Comparison of ENCODE assay signal across 8 mouse cellular contexts in genomic region chr11:4593849-4594607, GRCm38 (mm10). TPM values are rescaled to one million over a fixed set of nuclear protein-coding genes. Genes with fewer than 3 reads are reported as not detected.
A peak's percentile ranks its signal among the peaks of the same experiment; 100 is the strongest.
DNase-seq lines count a peak whose midpoint lies in the region; ATAC-seq and TF ChIP-seq lines count a peak whose summit lies in the region.

No protein-coding gene starts in this region.

- H3K4me1 ChIP-seq in brown adipose tissue, adult 24 weeks (ENCODE audit: control insufficient read depth, insufficient read depth, insufficient read length, low read length): peaks cover 11% of the 10 kb centered on the region
- peaks cover 11% of the 10 kb centered on the region for H3K4me1 ChIP-seq in heart, embryonic 11.5 days (ENCODE audit: control insufficient read depth, insufficient read depth, low read length)
- H3K4me1 ChIP-seq in kidney, embryonic 15.5 days: peaks cover 14% of the 10 kb centered on the region
- H3K4me1 ChIP-seq in lung, adult 2 months (ENCODE audit: control insufficient read depth, insufficient read depth, low read length): peaks cover 16% of the 10 kb centered on the region
- peaks cover 11% of the 10 kb centered on the region for H3K4me1 ChIP-seq in neural tube, embryonic 14.5 days (ENCODE audit: control insufficient read depth, insufficient read depth, low read length)

- peak; percentile 88 for ATAC-seq in heart, embryonic 11.5 days (replicated peaks; ENCODE audit: insufficient number of reproducible peaks, low FRiP score, low TSS enrichment)
- ATAC-seq in kidney, embryonic 15.5 days (replicated peaks; ENCODE audit: low FRiP score): peak; percentile 92
- ATAC-seq in neural tube, embryonic 14.5 days (ENCODE audit: low read depth): peak; percentile 91

- H3K9me3 ChIP-seq in heart, embryonic 11.5 days (replicated peaks; ENCODE audit: control insufficient read depth, low read length): no peaks in the 10 kb centered on the region
- H3K9me3 ChIP-seq in kidney, embryonic 15.5 days (replicated peaks): no peaks in the 10 kb centered on the region
- no peaks in the 10 kb centered on the region for H3K9me3 ChIP-seq in neural tube, embryonic 14.5 days (ENCODE audit: control insufficient read depth, low read length)

- no peaks in the 10 kb centered on the region for H3K27me3 ChIP-seq in heart, embryonic 11.5 days (ENCODE audit: control insufficient read depth, insufficient read depth, low read length)
- H3K27me3 ChIP-seq in kidney, embryonic 15.5 days: no peaks in the 10 kb centered on the region
- no peaks in the 10 kb centered on the region for H3K27me3 ChIP-seq in neural tube, embryonic 14.5 days (ENCODE audit: control insufficient read depth, insufficient read depth, low read length)

- H3K27ac ChIP-seq in brown adipose tissue, adult 24 weeks (replicated peaks; ENCODE audit: low read depth, low read length): peak overlapping the region; percentile 80
- H3K27ac ChIP-seq in heart, embryonic 11.5 days (ENCODE audit: low read depth, low read length): peak overlapping the region; percentile 91
- peak overlapping the region; percentile 94 for H3K27ac ChIP-seq in kidney, embryonic 15.5 days
- H3K27ac ChIP-seq in neural tube, embryonic 14.5 days (ENCODE audit: low read depth, low read length): peak overlapping the region; percentile 96

- WGBS in heart, embryonic 11.5 days (ENCODE audit: insufficient replicate concordance): under 1% methylated on average over 45 of the region's 45 CpGs
- under 1% methylated on average over 45 of the region's 45 CpGs for WGBS in kidney, embryonic 15.5 days
- 1% methylated on average over 43 of the region's 45 CpGs for WGBS in lung, adult 2 months
- 1% methylated on average over 43 of the region's 45 CpGs for WGBS in neural tube, embryonic 14.5 days

- TF ChIP-seq CTCF in lung, adult 2 months (IDR thresholded peaks at IDR 0.05; ENCODE audit: insufficient read depth, low read length): no peak

- no peak for TF ChIP-seq POLR2A in lung, adult 2 months (IDR thresholded peaks at IDR 0.05; ENCODE audit: borderline replicate concordance, extremely low read depth, low read depth, low read length)

- H3K9ac ChIP-seq in heart, embryonic 11.5 days (ENCODE audit: low read depth, low read length): peak overlapping the region; percentile 98
- H3K9ac ChIP-seq in kidney, embryonic 15.5 days: peak overlapping the region; percentile 98
- H3K9ac ChIP-seq in neural tube, embryonic 14.5 days (replicated peaks; ENCODE audit: low read depth, low read length): peak overlapping the region; percentile 97

- DNase-seq in thymus, postnatal 25 days: peak; percentile 55
- DNase-seq in thymus, postnatal 4 days: no peak
- DNase-seq in lung, adult 2 months: no peak
- DNase-seq in yolk sac, embryonic 10.5 days (ENCODE audit: low spot score): no peak

- H3K36me3 ChIP-seq in heart, embryonic 11.5 days (ENCODE audit: control insufficient read depth, insufficient read depth, low read length): no peaks in the 10 kb centered on the region
- H3K36me3 ChIP-seq in kidney, embryonic 15.5 days: 0 out of 2 replicates have a peak, but pooled peaks cover 2% of the 10 kb centered on the region
- H3K36me3 ChIP-seq in neural tube, embryonic 14.5 days (ENCODE audit: control insufficient read depth, insufficient read depth, low read length): no peaks in the 10 kb centered on the region

- peak overlapping the region; percentile 98 for H3K4me3 ChIP-seq in brown adipose tissue, adult 24 weeks (ENCODE audit: insufficient read depth, low read depth, low read length)
- H3K4me3 ChIP-seq in heart, embryonic 11.5 days (ENCODE audit: low read depth, low read length): peak overlapping the region; percentile 98
- peak overlapping the region; percentile 98 for H3K4me3 ChIP-seq in kidney, embryonic 15.5 days (replicated peaks)
- H3K4me3 ChIP-seq in lung, adult 2 months (replicated peaks; ENCODE audit: extremely low read depth, low read depth, low read length): peak overlapping the region; percentile 74
- peak overlapping the region; percentile 93 for H3K4me3 ChIP-seq in neural tube, embryonic 14.5 days (ENCODE audit: low read depth, low read length)

- peak overlapping the region; percentile 73 for H3K4me2 ChIP-seq in heart, embryonic 11.5 days
- peak overlapping the region; percentile 54 for H3K4me2 ChIP-seq in kidney, embryonic 15.5 days
- H3K4me2 ChIP-seq in neural tube, embryonic 14.5 days (ENCODE audit: low read depth, low read length): peak overlapping the region; percentile 76

RNA-seq across cellular contexts. Expression of gene Mtmr3, which starts 0.6 kb away (rescaled TPM):
- polyA plus RNA-seq in brown adipose tissue, adult 24 weeks (2012; ENCODE audit: insufficient read depth, insufficient read length, missing spikeins): 13.3 and 20.3 TPM in 2 replicates
- polyA plus RNA-seq in heart, embryonic 11.5 days (2014; fragmentation: Nextera tagmentation; extraction: Ambion mirVana): 21.4 and 24.4 TPM in 2 replicates
- polyA plus RNA-seq in kidney, embryonic 15.5 days (2015; fragmentation: Nextera tagmentation; extraction: Ambion mirVana): 24.4 and 25.6 TPM in 2 replicates
- polyA plus RNA-seq in lung, adult 2 months (2012; rRNA removed): 33.9 and 44.1 TPM in 2 replicates
- polyA plus RNA-seq in neural tube, embryonic 14.5 days (2014; fragmentation: Nextera tagmentation; extraction: Ambion mirVana): 32.8 and 38.6 TPM in 2 replicates

RNA-seq across cellular contexts. Expression of gene Gm11032, which starts 25.8 kb away (rescaled TPM):
- polyA plus RNA-seq in brown adipose tissue, adult 24 weeks (2012; ENCODE audit: insufficient read depth, insufficient read length, missing spikeins): not detected in 2 replicates
- polyA plus RNA-seq in heart, embryonic 11.5 days (2014; fragmentation: Nextera tagmentation; extraction: Ambion mirVana): not detected in 2 replicates
- polyA plus RNA-seq in kidney, embryonic 15.5 days (2015; fragmentation: Nextera tagmentation; extraction: Ambion mirVana): not detected in 2 replicates
- polyA plus RNA-seq in lung, adult 2 months (2012; rRNA removed): not detected in 2 replicates
- polyA plus RNA-seq in neural tube, embryonic 14.5 days (2014; fragmentation: Nextera tagmentation; extraction: Ambion mirVana): not detected in 2 replicates

RNA-seq across cellular contexts. Expression of gene Ascc2, which starts 43.5 kb away (rescaled TPM):
- 7.4 and 9.1 TPM in 2 replicates for polyA plus RNA-seq in brown adipose tissue, adult 24 weeks (2012; ENCODE audit: insufficient read depth, insufficient read length, missing spikeins)
- polyA plus RNA-seq in heart, embryonic 11.5 days (2014; fragmentation: Nextera tagmentation; extraction: Ambion mirVana): 28.4 and 29.0 TPM in 2 replicates
- polyA plus RNA-seq in kidney, embryonic 15.5 days (2015; fragmentation: Nextera tagmentation; extraction: Ambion mirVana): 34.5 and 36.5 TPM in 2 replicates
- polyA plus RNA-seq in lung, adult 2 months (2012; rRNA removed): 23.5 and 34.0 TPM in 2 replicates
- polyA plus RNA-seq in neural tube, embryonic 14.5 days (2014; fragmentation: Nextera tagmentation; extraction: Ambion mirVana): 18.8 and 23.9 TPM in 2 replicates
